ENCODE assay signal across 8 mouse cellular contexts in genomic region chr8:94702844-94703813, GRCm38 (mm10). TPM values are rescaled to one million over a fixed set of nuclear protein-coding genes. Genes with fewer than 3 reads are reported as not detected.
DNase-seq lines count a peak whose midpoint lies in the region; ATAC-seq lines count a peak whose summit lies in the region.

No protein-coding gene starts in this region.

- peak overlapping the region; percentile 39 for H3K9ac ChIP-seq in hindbrain, embryonic 15.5 days

- under 1% methylated on average over 35 of the region's 35 CpGs for WGBS in hindbrain, embryonic 15.5 days

- DNase-seq in T-cell, adult 2 months (ENCODE audit: low spot score) = peak; percentile 81
- peak; percentile 70 to 80 for DNase-seq in cerebellum, postnatal 25 days
- peak; percentile 65 to 74 for DNase-seq in frontal cortex, postnatal 25 days (ENCODE audit: low spot score in 2 of 2)
- DNase-seq in left cerebral cortex, adult 11 months (ENCODE audit: low spot score) = peak; percentile 68
- peak; percentile 86 to 89 for DNase-seq in lung, postnatal 4 days
- DNase-seq in right cerebral cortex, adult 2 months (ENCODE audit: low spot score in 2 of 2) = peak; percentile 82 to 92
- peak; percentile 46 for DNase-seq in urinary bladder, postnatal 10 days (ENCODE audit: low spot score)

- no peaks in the 10 kb centered on the region for H3K9me3 ChIP-seq in hindbrain, embryonic 15.5 days

- H3K4me1 ChIP-seq in hindbrain, embryonic 15.5 days (replicated peaks) = no peaks in the 10 kb centered on the region

- ATAC-seq in hindbrain, embryonic 15.5 days (ENCODE audit: low FRiP score, low read depth) = peak; percentile 85

- peak overlapping the region; percentile 46 for H3K4me3 ChIP-seq in hindbrain, embryonic 15.5 days

- H3K27me3 ChIP-seq in hindbrain, embryonic 15.5 days = peaks cover 3% of the 10 kb centered on the region

- H3K27ac ChIP-seq in hindbrain, embryonic 15.5 days (replicated peaks) = peak overlapping the region; percentile 80

- peak overlapping the region; percentile 53 for H3K4me2 ChIP-seq in hindbrain, embryonic 15.5 days

- H3K36me3 ChIP-seq in hindbrain, embryonic 15.5 days = no peaks in the 10 kb centered on the region

RNA-seq across cellular contexts. Expression of gene Pllp, which starts 7.1 kb away (rescaled TPM):
- polyA plus RNA-seq in hindbrain, embryonic 15.5 days (2015; fragmentation: Nextera tagmentation; extraction: Ambion mirVana) = 1.7 and 2.4 TPM in 2 replicates

RNA-seq across cellular contexts. Expression of gene Arl2bp, which starts 36.7 kb away (rescaled TPM):
- polyA plus RNA-seq in hindbrain, embryonic 15.5 days (2015; fragmentation: Nextera tagmentation; extraction: Ambion mirVana) = 183 and 186 TPM in 2 replicates

RNA-seq across cellular contexts. Expression of gene Ccl22, which starts 42.3 kb away (rescaled TPM):
- polyA plus RNA-seq in hindbrain, embryonic 15.5 days (2015; fragmentation: Nextera tagmentation; extraction: Ambion mirVana) = not detected in 2 replicates

Comparison
In these comparisons a context has a peak if more than half of its experiments do, and no peak if none do; other contexts are left out.
1. Peak in every context shown above with its lines: DNase-seq, ATAC-seq, H3K4me3 ChIP-seq and H3K27ac ChIP-seq.